Mouse (Mus musculus) thymus, postnatal 36 days (tissue): ENCODE results near the gene Cuedc1.

Experiments
- DNase-seq, 2 experiments: peaks; one replicate each; pipeline ENCODE4 v3.0.0; 2022; ENCODE audit warnings: mixed read lengths in 2 of 2

Cuedc1 gene

GRCm38 (mm10) chr11:88118817-88119642 is 21.2 kb downstream of the Cuedc1 start:
- no peak for DNase-seq

GRCm38 (mm10) chr11:88122545-88122944 is 24.7 kb downstream of the Cuedc1 start:
- no peak for DNase-seq

- DNase-seq = no peak
Observed at GRCm38 (mm10) chr11:88123021-88123420, 25.2 kb downstream of the Cuedc1 start.

- DNase-seq = no peak
Observed at GRCm38 (mm10) chr11:88123731-88124130, 25.9 kb downstream of the Cuedc1 start.

- no peak for DNase-seq
Observed at GRCm38 (mm10) chr11:88125483-88125882, 27.6 kb downstream of the Cuedc1 start.

- no peak for DNase-seq
Observed at GRCm38 (mm10) chr11:88126306-88126793, 28.5 kb downstream of the Cuedc1 start.

GRCm38 (mm10) chr11:88128461-88128860 is 30.6 kb downstream of the Cuedc1 start:
- DNase-seq = no peak

- no peak for DNase-seq
Observed at GRCm38 (mm10) chr11:88129281-88129680, 31.4 kb downstream of the Cuedc1 start.

- DNase-seq = no peak
Observed at GRCm38 (mm10) chr11:88129935-88130334, 32.1 kb downstream of the Cuedc1 start.

GRCm38 (mm10) chr11:88131847-88132246 is 34.0 kb downstream of the Cuedc1 start:
- peak; percentile 24 to 34 for DNase-seq

GRCm38 (mm10) chr11:88135218-88135617 is 37.4 kb downstream of the Cuedc1 start:
- DNase-seq = no peak

- DNase-seq = no peak
Observed at GRCm38 (mm10) chr11:88137814-88138425, 40.1 kb downstream of the Cuedc1 start.

- no peak for DNase-seq
Observed at GRCm38 (mm10) chr11:88139256-88139861, 41.5 kb downstream of the Cuedc1 start.

- no peak for DNase-seq
Observed at GRCm38 (mm10) chr11:88140066-88141060, 42.5 kb downstream of the Cuedc1 start.

- no peak for DNase-seq
Observed at GRCm38 (mm10) chr11:88142362-88142761, 44.5 kb downstream of the Cuedc1 start.

GRCm38 (mm10) chr11:88144100-88144499 is 46.2 kb downstream of the Cuedc1 start:
- DNase-seq = no peak

GRCm38 (mm10) chr11:88145214-88146006 is 47.6 kb downstream of the Cuedc1 start:
- DNase-seq = peak; percentile 68 to 79

GRCm38 (mm10) chr11:88146264-88147060 is 48.6 kb downstream of the Cuedc1 start:
- no peak for DNase-seq

GRCm38 (mm10) chr11:88147388-88147787 is 49.5 kb downstream of the Cuedc1 start:
- no peak for DNase-seq

- DNase-seq = no peak
Observed at GRCm38 (mm10) chr11:88148015-88148637, 50.3 kb downstream of the Cuedc1 start.
